Mouse (Mus musculus): ENCODE measurements at regions not wholly inside any gene's neighbourhood (a gene's known extent, or its start where the extent isn't known, plus 50 kb on each side); places are given as distances from the start of the nearest gene placed in this dataset.

- TF ChIP-seq CTCF (IDR thresholded peaks at IDR 0.05; ENCODE audit: extremely low read depth, insufficient read depth, insufficient read length, insufficient replicate concordance), result no peak
- no peak for TF ChIP-seq POLR2A (IDR thresholded peaks at IDR 0.05; ENCODE audit: low read depth, low read length)
These were observed 123.3 kb upstream of the Nr5a2 start for GRCm38 (mm10) chr1:137083500-137083899.

All from spleen, adult 2 months (tissue).